Mouse (Mus musculus) cerebellum, adult 2 months (tissue): ENCODE measurements around the gene Dirc2. TPM values are rescaled to one million over a fixed set of nuclear protein-coding genes. Genes with fewer than 3 reads are reported as not detected.

Source experiments
- DNase-seq, 2 experiments: peaks; one replicate each; pipeline ENCODE4 v3.0.0; 2021
- H3K27ac ChIP-seq: fragments of 200-500 bp; 2 replicates; pipeline ENCODE4 v1.5.1; 2012; ENCODE audit warnings: low read length, control low read depth, inconsistent platforms; ENCODE audit not compliant: insufficient read depth
- H3K27me3 ChIP-seq: fragments of 200-500 bp; 2 replicates; pipeline ENCODE4 v1.6.1; 2012; ENCODE audit warnings: inconsistent platforms, mild to moderate bottlenecking, low read length, moderate library complexity; ENCODE audit not compliant: control insufficient read depth, insufficient read depth
- H3K4me1 ChIP-seq: fragments of 200-500 bp; 2 replicates; pipeline ENCODE4 v1.6.1; 2011; ENCODE audit warnings: low read length; ENCODE audit not compliant: control insufficient read depth, insufficient read depth
- H3K4me3 ChIP-seq: fragments of 200-500 bp; replicated peaks from 2 replicates; pipeline ENCODE3; 2011; ENCODE audit warnings: mild to moderate bottlenecking, low read depth, low read length, control low read depth; ENCODE audit not compliant: insufficient read depth
- CTCF ChIP-seq: fragments of 200-500 bp; IDR thresholded peaks from 2 replicates; pipeline ENCODE4 v1.5.1; 2011; ENCODE audit warnings: low read depth, mild to moderate bottlenecking, control low read depth, low read length, moderate library complexity, borderline replicate concordance; ENCODE audit not compliant: insufficient read depth
- POLR2A ChIP-seq: fragments of 200-500 bp; IDR thresholded peaks from 2 replicates; pipeline ENCODE4 v1.6.1; 2011; ENCODE audit warnings: low read length, control low read depth, borderline replicate concordance; ENCODE audit not compliant: insufficient read depth
- WGBS: fragments of 180-500 bp; shearing (Covaris S2); methylation state at CpG from one replicate; pipeline ENCODE4 v1.1.7; 2018; 5-methylcytosine and 5-hydroxymethylcytosine counted together
- polyA plus RNA-seq: library from polyadenylated mRNA; depleted of rRNA; stranded (reverse); fragments of >200 nt; gene quantifications from 2 replicates; pipeline ENCODE4 v1.2.3, GENCODE M21; 2012

The Dirc2 gene
- polyA plus RNA-seq, 1 experiment: 56.8 TPM

DNA sequence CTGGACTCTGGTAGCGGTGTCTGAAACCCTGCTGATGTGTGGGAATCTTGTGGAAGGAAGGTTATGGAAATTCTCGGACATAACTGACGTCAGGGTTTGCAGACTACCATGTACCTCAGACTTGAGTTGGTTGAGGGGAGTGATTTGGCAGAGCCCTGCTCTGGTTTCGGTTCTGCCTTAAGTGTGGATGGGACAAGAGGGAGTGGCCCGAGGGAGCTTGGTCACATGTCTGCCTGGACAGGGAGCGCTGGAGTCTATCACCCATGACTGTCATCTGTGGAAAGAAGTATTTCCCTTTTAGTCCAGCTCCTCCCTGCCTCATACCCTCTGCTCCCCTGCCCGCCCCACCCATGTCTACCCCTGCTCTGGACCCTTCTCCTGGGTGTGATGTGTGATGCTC is 33.0 kb upstream of the Dirc2 start:
- no peak overlapping the region for H3K27ac ChIP-seq
- no peak for DNase-seq
- H3K27me3 ChIP-seq: no peaks in the 10 kb centered on the region
- no peaks in the 10 kb centered on the region for H3K4me1 ChIP-seq
- no peak overlapping the region for H3K4me3 ChIP-seq
- 94% methylated on average over 7 of the region's 7 CpGs for WGBS
- TF ChIP-seq POLR2A (no peak), CTCF (no peak)

DNA sequence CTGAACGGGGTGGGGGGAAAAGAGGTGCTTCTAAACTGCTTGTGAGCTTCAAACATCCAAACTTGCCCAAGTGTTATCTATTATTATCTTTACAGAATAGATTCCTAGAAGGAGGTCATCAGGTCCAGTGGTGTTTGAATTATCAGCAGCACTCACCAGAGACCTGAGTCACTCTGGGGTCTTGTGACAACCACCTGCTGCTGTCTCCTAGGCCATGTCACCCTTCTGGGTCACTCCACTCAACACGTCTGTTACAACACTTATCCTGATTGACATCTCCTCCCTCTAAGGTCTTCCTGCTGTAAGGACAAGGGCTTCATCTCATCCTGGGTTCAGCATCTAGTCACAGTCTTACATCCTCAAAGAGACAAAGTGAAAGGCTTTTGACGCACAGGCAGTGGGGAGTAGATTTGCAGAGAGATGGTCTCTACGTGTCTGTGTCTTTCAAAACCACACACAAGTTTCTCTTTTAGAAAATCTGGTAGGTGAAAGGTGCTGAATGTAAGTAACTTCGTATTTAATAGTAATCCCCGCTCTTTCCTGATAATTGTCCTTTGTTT is 22.9 kb upstream of the Dirc2 start:
- DNase-seq: no peak
- TF ChIP-seq CTCF (no peak), POLR2A (no peak)
- WGBS: 79% methylated on average over 6 of the region's 6 CpGs
- Histone ChIP-seq H3K4me1 (no peaks in the 10 kb centered on the region; the same call in 1 of the 2 replicates), H3K27me3 (no peaks in the 10 kb centered on the region), H3K4me3 (no peak overlapping the region), H3K27ac (no peak overlapping the region)

GRCm38 (mm10) chr16:35788330-35788729 is 19.2 kb upstream of the Dirc2 start:
- no peak for TF ChIP-seq CTCF
- TF ChIP-seq POLR2A: no peak
- no peak for DNase-seq
- 90% methylated on average over 6 of the region's 6 CpGs for WGBS
- Histone ChIP-seq H3K27ac (no peak overlapping the region), H3K27me3 (no peaks in the 10 kb centered on the region), H3K4me3 (no peak overlapping the region), H3K4me1 (no peaks in the 10 kb centered on the region)

GRCm38 (mm10) chr16:35787568-35788189 is 18.5 kb upstream of the Dirc2 start:
- TF ChIP-seq POLR2A (no peak), CTCF (no peak)

DNA sequence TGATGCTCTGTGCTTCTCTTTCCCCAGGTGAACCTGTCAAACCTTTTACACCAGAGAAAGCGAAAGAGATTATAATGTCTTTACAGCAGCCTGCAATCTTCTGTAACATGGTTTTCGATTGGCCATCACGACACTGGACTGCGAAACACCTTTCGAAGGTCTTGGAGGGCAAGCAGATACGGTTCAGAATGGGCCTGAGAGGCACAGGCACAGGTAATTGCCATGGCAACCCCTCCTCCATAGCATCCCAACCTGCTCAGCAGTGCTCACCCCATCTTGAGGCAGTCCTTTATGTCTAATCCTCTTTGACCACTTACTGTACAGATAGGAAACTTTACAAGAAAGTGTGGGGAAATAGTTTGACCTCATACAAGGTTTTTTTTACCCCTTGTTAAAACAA is 18.0 kb upstream of the Dirc2 start:
- Histone ChIP-seq H3K4me1 (no peaks in the 10 kb centered on the region), H3K27ac (no peak overlapping the region), H3K4me3 (no peak overlapping the region), H3K27me3 (no peaks in the 10 kb centered on the region)
- 88% methylated on average over 6 of the region's 6 CpGs for WGBS
- no peak for TF ChIP-seq CTCF
- TF ChIP-seq POLR2A: no peak
- DNase-seq: no peak

More at GRCm38 (mm10) chr16:35787568-35788189, 18.5 kb upstream of the Dirc2 start:
- DNase-seq: no peak
- Histone ChIP-seq H3K27me3 (no peaks in the 10 kb centered on the region), H3K27ac (no peak overlapping the region), H3K4me1 (no peaks in the 10 kb centered on the region), H3K4me3 (no peak overlapping the region)
- 58% methylated on average over 8 of the region's 8 CpGs for WGBS

- DNase-seq: no peak
- Histone ChIP-seq H3K4me1 (no peaks in the 10 kb centered on the region), H3K27me3 (no peaks in the 10 kb centered on the region), H3K27ac (no peak overlapping the region), H3K4me3 (no peak overlapping the region)
- TF ChIP-seq CTCF (no peak), POLR2A (no peak)
- WGBS: 90% methylated on average over 7 of the region's 7 CpGs
These were observed 15.1 kb upstream of the Dirc2 start for GRCm38 (mm10) chr16:35784134-35784725.

DNA sequence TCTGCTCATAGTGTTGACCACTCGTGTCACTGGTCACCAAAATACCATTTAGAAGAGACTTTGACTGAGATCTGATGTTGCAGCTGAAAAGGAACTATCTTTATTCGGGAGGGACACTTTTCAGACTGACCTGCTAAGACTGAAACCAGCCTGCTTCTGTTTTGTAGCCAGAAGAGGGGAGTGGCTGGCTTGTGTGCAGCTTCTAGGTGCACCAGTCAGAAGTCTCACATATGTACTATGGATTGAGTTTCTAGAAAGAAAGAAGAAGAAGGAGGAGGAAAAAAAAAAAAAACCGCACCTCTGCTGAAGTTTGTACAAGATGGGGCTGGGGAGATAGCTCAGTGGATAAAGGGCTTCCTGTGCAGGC is 14.0 kb upstream of the Dirc2 start:
- H3K4me1 ChIP-seq: no peaks in the 10 kb centered on the region
- no peaks in the 10 kb centered on the region for H3K27me3 ChIP-seq
- no peak overlapping the region for H3K27ac ChIP-seq
- no peak overlapping the region for H3K4me3 ChIP-seq
- 93% methylated on average over 3 of the region's 3 CpGs for WGBS
- DNase-seq: no peak
- TF ChIP-seq POLR2A (no peak), CTCF (no peak)

GRCm38 (mm10) chr16:35782451-35783206 is 13.5 kb upstream of the Dirc2 start:
- DNase-seq: no peak
- TF ChIP-seq CTCF (no peak), POLR2A (no peak)
- Histone ChIP-seq H3K4me3 (no peak overlapping the region), H3K27me3 (no peaks in the 10 kb centered on the region), H3K4me1 (no peaks in the 10 kb centered on the region), H3K27ac (no peak overlapping the region)
- WGBS: 86% methylated on average over 13 of the region's 13 CpGs
